Mouse (Mus musculus) heart, embryonic 13.5 days (tissue): ENCODE data around the gene Ppdpf. TPM values are rescaled to one million over a fixed set of nuclear protein-coding genes. Genes with fewer than 3 reads are reported as not detected.
A peak's percentile ranks its signal among the peaks of the same experiment; 100 is the strongest.

ENCODE experiments used
- ATAC-seq: fragments of 200-750 bp; cut with Nextera tagmentation; 2 replicates; pipeline ENCODE4 v1.8.0; 2017; ENCODE audit warnings: moderate TSS enrichment; ENCODE audit not compliant: insufficient number of reproducible peaks, low FRiP score, low TSS enrichment; ENCODE audit errors: extremely low read depth
- H3K27ac ChIP-seq: fragments of 300-500 bp; sonication (generic); replicated peaks from 2 replicates; pipeline ENCODE4 v1.5.1; 2015; ENCODE audit warnings: moderate library complexity, mild to moderate bottlenecking, inconsistent platforms
- H3K27me3 ChIP-seq: fragments of 300-500 bp; sonication (generic); replicated peaks from 2 replicates; pipeline ENCODE4 v1.6.1; 2015; ENCODE audit warnings: mild to moderate bottlenecking, inconsistent platforms
- H3K36me3 ChIP-seq: fragments of 300-500 bp; sonication (generic); 2 replicates; pipeline ENCODE4 v1.6.1; 2015; ENCODE audit warnings: mild to moderate bottlenecking, inconsistent platforms
- H3K4me1 ChIP-seq: fragments of 300-500 bp; sonication (generic); 2 replicates; pipeline ENCODE4 v1.6.1; 2015; ENCODE audit warnings: inconsistent platforms
- H3K4me2 ChIP-seq: fragments of 300-500 bp; sonication (generic); 2 replicates; pipeline ENCODE4 v1.6.1; 2015; ENCODE audit warnings: inconsistent platforms, mild to moderate bottlenecking, moderate library complexity
- H3K4me3 ChIP-seq: fragments of 300-500 bp; sonication (generic); 2 replicates; pipeline ENCODE4 v1.5.1; 2015; ENCODE audit warnings: moderate library complexity, mild to moderate bottlenecking, inconsistent platforms
- H3K9ac ChIP-seq: fragments of 300-500 bp; sonication (generic); 2 replicates; pipeline ENCODE4 v1.6.1; 2015; ENCODE audit warnings: inconsistent platforms, mild to moderate bottlenecking, moderate library complexity
- H3K9me3 ChIP-seq: fragments of 300-500 bp; sonication (generic); 2 replicates; pipeline ENCODE4 v1.6.1; 2016; ENCODE audit warnings: inconsistent platforms
- WGBS: fragments of 180-500 bp; shearing (Covaris S2); methylation state at CpG from one replicate; pipeline ENCODE4 v1.1.7; 2015; ENCODE audit warnings: mixed read lengths; 5-methylcytosine and 5-hydroxymethylcytosine counted together
- polyA plus RNA-seq: library from polyadenylated mRNA; unstranded; fragments of >200 nt; fragmentation: Nextera tagmentation; extraction: Ambion mirVana; gene quantifications from 2 replicates; pipeline ENCODE4 v1.2.1, GENCODE M21; 2015

The Ppdpf gene
- 180 and 188 TPM in 2 replicates for polyA plus RNA-seq

GRCm38 (mm10) chr2:181187121-181188000 lies at the start of gene Ppdpf:
Ppdpf (plus strand) TSS chr2:181187247.
- peak within 1 kb of the TSS; percentile 84 for H3K4me2 ChIP-seq
- peak; percentile 86 for ATAC-seq
- H3K4me1 ChIP-seq: peaks cover 12% of the 10 kb centered on the region
- H3K27me3 ChIP-seq: no peaks in the 10 kb centered on the region
- under 1% methylated on average over 64 of the region's 64 CpGs for WGBS
- H3K27ac ChIP-seq: peak within 1 kb of the TSS; percentile 94
- peak within 1 kb of the TSS; percentile 94 for H3K9ac ChIP-seq
- H3K4me3 ChIP-seq: peak within 1 kb of the TSS; percentile 80
- H3K9me3 ChIP-seq: no peaks in the 10 kb centered on the region
- peaks cover 13% of the 10 kb centered on the region for H3K36me3 ChIP-seq

DNA sequence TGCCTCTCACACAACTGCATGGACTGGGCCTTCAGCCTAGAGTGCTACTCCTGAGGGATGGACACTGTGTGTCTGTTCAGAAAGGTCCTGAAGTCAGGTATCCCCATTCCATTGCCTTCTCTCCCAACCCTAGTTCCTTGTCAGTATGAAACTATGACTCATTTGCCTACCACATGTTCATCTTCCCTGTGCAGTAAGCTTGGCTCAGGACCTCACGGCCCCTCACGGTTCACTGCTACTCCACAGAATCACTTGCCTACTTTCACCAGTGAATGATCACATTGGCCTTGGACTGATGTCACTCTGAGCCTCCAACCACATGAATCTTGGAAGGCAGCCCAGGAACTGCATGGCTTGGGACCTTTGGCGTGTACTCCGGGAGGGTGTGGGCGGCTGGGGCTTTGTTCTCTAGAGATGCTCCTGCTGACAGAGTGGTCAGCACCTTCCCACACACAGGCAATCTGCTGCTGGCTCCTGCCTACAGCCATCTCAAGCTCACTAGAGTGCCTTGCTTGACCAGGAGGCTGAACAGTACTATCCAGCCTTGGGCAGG lies 47.3 kb upstream of the Ppdpf start:
- Histone ChIP-seq H3K4me3 (no peak overlapping the region), H3K27me3 (peaks cover 98% of the 10 kb centered on the region), H3K4me2 (no peak overlapping the region), H3K36me3 (no peaks in the 10 kb centered on the region), H3K9ac (no peak overlapping the region), H3K9me3 (no peaks in the 10 kb centered on the region), H3K4me1 (peaks cover 5% of the 10 kb centered on the region), H3K27ac (no peak overlapping the region)
- WGBS: 77% methylated on average over 5 of the region's 5 CpGs
- no peak for ATAC-seq

GRCm38 (mm10) chr2:181142703-181143135 lies 44.3 kb upstream of the Ppdpf start:
- 55% methylated on average over 8 of the region's 8 CpGs for WGBS
- ATAC-seq: no peak
- no peak overlapping the region for H3K4me2 ChIP-seq
- peaks cover 4% of the 10 kb centered on the region for H3K4me1 ChIP-seq
- no peak overlapping the region for H3K9ac ChIP-seq
- H3K9me3 ChIP-seq: no peaks in the 10 kb centered on the region
- H3K27me3 ChIP-seq: peaks cover 95% of the 10 kb centered on the region
- H3K4me3 ChIP-seq: no peak overlapping the region
- H3K36me3 ChIP-seq: peaks cover 3% of the 10 kb centered on the region; the same call in 1 of the 2 replicates
- H3K27ac ChIP-seq: no peak overlapping the region

GRCm38 (mm10) chr2:181143509-181144276 lies 43.4 kb upstream of the Ppdpf start:
- WGBS: 59% methylated on average over 2 of the region's 2 CpGs
- no peak overlapping the region for H3K9ac ChIP-seq
- peaks cover 13% of the 10 kb centered on the region for H3K4me1 ChIP-seq
- no peak overlapping the region for H3K27ac ChIP-seq
- H3K9me3 ChIP-seq: no peaks in the 10 kb centered on the region
- ATAC-seq: no peak
- H3K36me3 ChIP-seq: peaks cover 10% of the 10 kb centered on the region; the same call in 1 of the 2 replicates
- H3K4me3 ChIP-seq: no peak overlapping the region
- H3K4me2 ChIP-seq: no peak overlapping the region
- peaks cover 89% of the 10 kb centered on the region for H3K27me3 ChIP-seq

DNA sequence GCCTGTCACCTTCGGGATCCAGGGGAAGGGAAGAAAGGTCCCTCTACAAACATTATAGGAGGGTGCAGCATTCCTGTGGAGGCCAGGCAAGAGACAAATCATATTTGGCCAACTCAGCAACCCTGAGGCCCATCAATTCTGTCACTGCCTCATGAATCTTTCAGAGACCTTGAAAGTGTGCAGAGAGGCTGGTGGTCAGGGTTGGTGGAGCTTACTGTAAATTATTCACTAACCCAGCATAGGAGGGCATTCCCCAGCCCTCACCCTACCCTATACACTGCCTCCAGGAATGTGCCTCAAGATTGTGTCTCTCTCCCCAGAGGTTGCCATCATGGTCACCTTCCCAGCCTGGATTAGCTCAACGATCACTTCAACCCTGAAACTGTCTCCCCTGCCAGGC lies 42.4 kb upstream of the Ppdpf start:
- Histone ChIP-seq H3K4me2 (no peak overlapping the region), H3K9me3 (no peaks in the 10 kb centered on the region), H3K27ac (no peak overlapping the region), H3K4me1 (peaks cover 17% of the 10 kb centered on the region), H3K27me3 (peaks cover 89% of the 10 kb centered on the region), H3K4me3 (no peak overlapping the region), H3K36me3 (peaks cover 19% of the 10 kb centered on the region), H3K9ac (no peak overlapping the region)
- WGBS: 65% methylated on average over 2 of the region's 2 CpGs
- ATAC-seq: no peak

DNA sequence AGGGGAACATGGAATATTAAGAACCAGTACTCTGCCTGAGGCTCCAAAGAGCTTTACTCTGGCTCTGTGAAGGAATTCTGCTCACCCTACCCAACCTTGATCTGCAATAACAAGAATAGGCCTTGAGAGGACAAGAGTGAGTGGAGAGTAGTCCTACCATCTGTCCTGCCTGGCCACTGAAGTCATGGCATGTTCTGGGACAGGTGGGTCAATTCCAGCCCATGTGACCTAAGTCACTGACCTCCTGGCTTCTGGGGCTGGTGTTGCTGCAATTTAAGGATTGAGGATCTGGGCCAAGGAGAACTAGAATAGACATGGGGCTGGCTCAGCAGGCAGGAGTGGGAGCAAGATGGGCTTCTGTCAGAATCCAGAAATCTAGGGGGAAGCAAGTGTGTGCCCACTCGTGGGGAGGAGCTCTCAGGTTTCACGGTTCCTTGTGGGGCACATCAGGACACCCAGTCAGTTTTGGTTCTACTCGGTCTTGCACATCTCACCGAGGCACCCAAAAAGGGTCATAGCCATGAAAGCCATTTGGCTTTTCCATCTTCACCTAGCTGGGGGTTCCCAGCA lies 40.0 kb upstream of the Ppdpf start:
- no peak for ATAC-seq
- no peaks in the 10 kb centered on the region for H3K9me3 ChIP-seq
- H3K27ac ChIP-seq: no peak overlapping the region
- no peak overlapping the region for H3K9ac ChIP-seq
- peaks cover 17% of the 10 kb centered on the region for H3K4me1 ChIP-seq
- WGBS: 53% methylated on average over 4 of the region's 4 CpGs
- peaks cover 43% of the 10 kb centered on the region for H3K36me3 ChIP-seq
- peaks cover 87% of the 10 kb centered on the region for H3K27me3 ChIP-seq
- H3K4me3 ChIP-seq: peak overlapping the region; percentile 49
- H3K4me2 ChIP-seq: peak overlapping the region; percentile 74

GRCm38 (mm10) chr2:181147546-181148317 lies 39.3 kb upstream of the Ppdpf start:
- H3K9me3 ChIP-seq: no peaks in the 10 kb centered on the region
- H3K36me3 ChIP-seq: peaks cover 50% of the 10 kb centered on the region
- 2% methylated on average over 61 of the region's 61 CpGs for WGBS
- peak overlapping the region; percentile 71 for H3K9ac ChIP-seq
- H3K4me3 ChIP-seq: peak overlapping the region; percentile 49
- peaks cover 17% of the 10 kb centered on the region for H3K4me1 ChIP-seq
- peak overlapping the region; percentile 74 for H3K4me2 ChIP-seq
- H3K27ac ChIP-seq: no peak overlapping the region
- ATAC-seq: no peak
- H3K27me3 ChIP-seq: peaks cover 83% of the 10 kb centered on the region

- WGBS: 17% methylated on average over 28 of the region's 31 CpGs
- Histone ChIP-seq H3K36me3 (peaks cover 57% of the 10 kb centered on the region), H3K4me2 (peak overlapping the region; percentile 74), H3K9ac (peak overlapping the region; percentile 71), H3K27ac (no peak overlapping the region), H3K4me3 (peak overlapping the region; percentile 49), H3K4me1 (peaks cover 17% of the 10 kb centered on the region), H3K9me3 (no peaks in the 10 kb centered on the region), H3K27me3 (peaks cover 81% of the 10 kb centered on the region)
- ATAC-seq: no peak
These were observed 38.6 kb upstream of the Ppdpf start for GRCm38 (mm10) chr2:181148318-181148955.

- no peak overlapping the region for H3K9ac ChIP-seq
- no peak overlapping the region for H3K27ac ChIP-seq
- H3K4me1 ChIP-seq: peaks cover 32% of the 10 kb centered on the region
- no peak for ATAC-seq
- 65% methylated on average over 6 of the region's 6 CpGs for WGBS
- no peaks in the 10 kb centered on the region for H3K9me3 ChIP-seq
- peaks cover 74% of the 10 kb centered on the region for H3K27me3 ChIP-seq
- peaks cover 60% of the 10 kb centered on the region for H3K36me3 ChIP-seq
- H3K4me2 ChIP-seq: no peak overlapping the region
- no peak overlapping the region for H3K4me3 ChIP-seq
These were observed 36.8 kb upstream of the Ppdpf start for GRCm38 (mm10) chr2:181150281-181150680.

GRCm38 (mm10) chr2:181152701-181153100 lies 34.3 kb upstream of the Ppdpf start:
- H3K4me1 ChIP-seq: peaks cover 47% of the 10 kb centered on the region
- WGBS: 88% methylated on average over 17 of the region's 17 CpGs
- peaks cover 76% of the 10 kb centered on the region for H3K27me3 ChIP-seq
- ATAC-seq: no peak
- H3K4me2 ChIP-seq: no peak overlapping the region
- H3K27ac ChIP-seq: no peak overlapping the region
- H3K9me3 ChIP-seq: no peaks in the 10 kb centered on the region
- H3K36me3 ChIP-seq: peaks cover 57% of the 10 kb centered on the region
- H3K4me3 ChIP-seq: no peak overlapping the region
- no peak overlapping the region for H3K9ac ChIP-seq
